In genomic region chr2:148409141-148409540, GRCm38 (mm10) we compare ENCODE assay signal across 8 mouse cellular contexts. TPM values are rescaled to one million over a fixed set of nuclear protein-coding genes. Genes with fewer than 3 reads are reported as not detected.
DNase-seq lines count a peak whose midpoint lies in the region; ATAC-seq lines count a peak whose summit lies in the region.

No protein-coding gene starts in this region.

- H3K36me3 ChIP-seq in intestine, embryonic 15.5 days: no peaks in the 10 kb centered on the region
- H3K36me3 ChIP-seq in limb, embryonic 10.5 days: no peaks in the 10 kb centered on the region
- H3K36me3 ChIP-seq in midbrain, embryonic 10.5 days: no peaks in the 10 kb centered on the region

- H3K9me3 ChIP-seq in intestine, embryonic 15.5 days: no peaks in the 10 kb centered on the region
- no peaks in the 10 kb centered on the region for H3K9me3 ChIP-seq in limb, embryonic 10.5 days (replicated peaks)
- H3K9me3 ChIP-seq in midbrain, embryonic 10.5 days (replicated peaks): no peaks in the 10 kb centered on the region

- WGBS in intestine, embryonic 15.5 days: 26% methylated on average over 9 of the region's 9 CpGs
- 38% methylated on average over 9 of the region's 9 CpGs for WGBS in limb, embryonic 10.5 days
- 30% methylated on average over 9 of the region's 9 CpGs for WGBS in midbrain, embryonic 10.5 days

- 0 out of 2 replicates have a peak, but pooled peaks cover 13% of the 10 kb centered on the region for H3K4me1 ChIP-seq in intestine, embryonic 15.5 days (replicated peaks)
- H3K4me1 ChIP-seq in limb, embryonic 10.5 days: peaks cover 32% of the 10 kb centered on the region
- H3K4me1 ChIP-seq in midbrain, embryonic 10.5 days: peaks cover 33% of the 10 kb centered on the region

- H3K4me2 ChIP-seq in intestine, embryonic 15.5 days (replicated peaks): 0 out of 2 replicates have a peak overlapping the region, but pooled peaks have one; percentile 84

- peaks cover 14% of the 10 kb centered on the region for H3K27me3 ChIP-seq in intestine, embryonic 15.5 days (replicated peaks)
- H3K27me3 ChIP-seq in limb, embryonic 10.5 days (ENCODE audit: low read depth, poor library complexity, severe bottlenecking): peaks cover 52% of the 10 kb centered on the region
- peaks cover 53% of the 10 kb centered on the region for H3K27me3 ChIP-seq in midbrain, embryonic 10.5 days (ENCODE audit: low read depth, poor library complexity, severe bottlenecking)

- H3K27ac ChIP-seq in intestine, embryonic 15.5 days: no peak overlapping the region
- no peak overlapping the region for H3K27ac ChIP-seq in limb, embryonic 10.5 days
- H3K27ac ChIP-seq in midbrain, embryonic 10.5 days (replicated peaks): no peak overlapping the region

- H3K9ac ChIP-seq in intestine, embryonic 15.5 days: no peak overlapping the region

- no peak overlapping the region for H3K4me3 ChIP-seq in intestine, embryonic 15.5 days (replicated peaks)
- no peak overlapping the region for H3K4me3 ChIP-seq in limb, embryonic 10.5 days
- no peak overlapping the region for H3K4me3 ChIP-seq in midbrain, embryonic 10.5 days

- intact Hi-C loops in gastrocnemius, postnatal 36 days (cut with DNase I): loop anchor here (5.0 kb wide), 2 partner anchors 128 to 163 kb away; no protein-coding TSS in a partner anchor

- ATAC-seq in intestine, embryonic 15.5 days: peak; percentile 76

- DNase-seq in T-cell, adult 2 months (ENCODE audit: low spot score): peak; percentile 47
- peak; percentile 82 for DNase-seq in embryo, embryonic 10 days (ENCODE audit: low spot score)
- peak; percentile 79 to 84 for DNase-seq in gastrocnemius, postnatal 36 days
- DNase-seq in limb, embryonic 10.5 days (ENCODE audit: low spot score): peak; percentile 68
- DNase-seq in midbrain, embryonic 10.5 days (ENCODE audit: low spot score): peak; percentile 75
- peak; percentile 75 to 77 for DNase-seq in right cerebral cortex, postnatal 36 days (ENCODE audit: low spot score in 2 of 2)
- peak; percentile 74 to 85 for DNase-seq in urinary bladder, postnatal 36 days (ENCODE audit: low spot score in 2 of 2)

RNA-seq across cellular contexts. Expression of gene Thbd, which starts 1.2 kb away (rescaled TPM):
- total RNA-seq in gastrocnemius, postnatal 36 days (2021): 10 to 100 TPM; 12.6 to 17.4 TPM
- polyA plus RNA-seq in intestine, embryonic 15.5 days (2015; fragmentation: Nextera tagmentation; extraction: Ambion mirVana): 46.1 and 47.0 TPM in 2 replicates
- 2.8 and 4.0 TPM in 2 replicates for polyA plus RNA-seq in limb, embryonic 10.5 days (2016; fragmentation: Nextera tagmentation; extraction: Ambion mirVana)
- 8.2 and 13.0 TPM in 2 replicates for polyA plus RNA-seq in midbrain, embryonic 10.5 days (2016; fragmentation: Nextera tagmentation; extraction: Ambion mirVana)

RNA-seq across cellular contexts. Expression of gene Sstr4, which starts 14.0 kb away (rescaled TPM):
- under 1 TPM in 1 of 2 experiments, not detected in 1; 0.52 TPM for total RNA-seq in gastrocnemius, postnatal 36 days (2021)
- polyA plus RNA-seq in intestine, embryonic 15.5 days (2015; fragmentation: Nextera tagmentation; extraction: Ambion mirVana): 2.2 and 2.4 TPM in 2 replicates
- 0.18 and 0.26 TPM in 2 replicates for polyA plus RNA-seq in limb, embryonic 10.5 days (2016; fragmentation: Nextera tagmentation; extraction: Ambion mirVana)
- polyA plus RNA-seq in midbrain, embryonic 10.5 days (2016; fragmentation: Nextera tagmentation; extraction: Ambion mirVana): 0.51 and 0.86 TPM in 2 replicates

RNA-seq across cellular contexts. Expression of gene Cd93, which starts 34.2 kb away (rescaled TPM):
- total RNA-seq in gastrocnemius, postnatal 36 days (2021): 10 to 100 TPM; 16.7 to 20.5 TPM
- polyA plus RNA-seq in intestine, embryonic 15.5 days (2015; fragmentation: Nextera tagmentation; extraction: Ambion mirVana): 9.5 and 10.3 TPM in 2 replicates
- 5.0 and 5.5 TPM in 2 replicates for polyA plus RNA-seq in limb, embryonic 10.5 days (2016; fragmentation: Nextera tagmentation; extraction: Ambion mirVana)
- polyA plus RNA-seq in midbrain, embryonic 10.5 days (2016; fragmentation: Nextera tagmentation; extraction: Ambion mirVana): 4.7 and 5.5 TPM in 2 replicates
